Mouse (Mus musculus) gonadal fat pad, adult 2 months (tissue): ENCODE measurements around the gene Tubd1. TPM values are rescaled to one million over a fixed set of nuclear protein-coding genes. Genes with fewer than 3 reads are reported as not detected.

Source experiments
- DNase-seq: peaks from one replicate; pipeline ENCODE4 v3.0.0-alpha.2; 2012; ENCODE audit warnings: low read depth
- polyA plus RNA-seq: library from polyadenylated mRNA; depleted of rRNA; stranded (reverse); fragments of >200 nt; gene quantifications from 2 replicates; pipeline ENCODE4 v1.2.3, GENCODE M21; 2012

Tubd1 gene
- polyA plus RNA-seq, 1 experiment, result 6.0 TPM

GRCm38 (mm10) chr11:86583990-86584897, 39.5 kb downstream of the Tubd1 start:
- no peak for DNase-seq

GRCm38 (mm10) chr11:86584898-86585597, 40.3 kb downstream of the Tubd1 start:
- DNase-seq, result no peak

- no peak for DNase-seq
These were observed 40.8 kb downstream of the Tubd1 start for GRCm38 (mm10) chr11:86585598-86585984.

- no peak for DNase-seq
These were observed 41.5 kb downstream of the Tubd1 start for GRCm38 (mm10) chr11:86586177-86586867.

GRCm38 (mm10) chr11:86586868-86587792, 42.3 kb downstream of the Tubd1 start:
- no peak for DNase-seq

- DNase-seq, result no peak
These were observed 43.0 kb downstream of the Tubd1 start for GRCm38 (mm10) chr11:86587830-86588229.

- DNase-seq, result no peak
These were observed 44.0 kb downstream of the Tubd1 start for GRCm38 (mm10) chr11:86588583-86589298.

GRCm38 (mm10) chr11:86590066-86590465, 45.3 kb downstream of the Tubd1 start:
- no peak for DNase-seq

GRCm38 (mm10) chr11:86590579-86590978, 45.8 kb downstream of the Tubd1 start:
- DNase-seq, result no peak

GRCm38 (mm10) chr11:86591301-86591845, 46.6 kb downstream of the Tubd1 start:
- DNase-seq, result no peak

- no peak for DNase-seq
These were observed 47.3 kb downstream of the Tubd1 start for GRCm38 (mm10) chr11:86591931-86592616.

GRCm38 (mm10) chr11:86592993-86593392, 48.2 kb downstream of the Tubd1 start:
- DNase-seq, result no peak

GRCm38 (mm10) chr11:86593443-86593842, 48.7 kb downstream of the Tubd1 start:
- no peak for DNase-seq

- DNase-seq, result no peak
These were observed 49.5 kb downstream of the Tubd1 start for GRCm38 (mm10) chr11:86594188-86594876.

- DNase-seq, result no peak
These were observed 50.6 kb downstream of the Tubd1 start for GRCm38 (mm10) chr11:86595366-86595765.

- no peak for DNase-seq
These were observed 51.6 kb downstream of the Tubd1 start for GRCm38 (mm10) chr11:86596187-86596960.

- DNase-seq, result no peak
These were observed 52.2 kb downstream of the Tubd1 start for GRCm38 (mm10) chr11:86596976-86597375.

- no peak for DNase-seq
These were observed 53.4 kb downstream of the Tubd1 start for GRCm38 (mm10) chr11:86598154-86598553.
